Mouse (Mus musculus) myocyte (in vitro differentiated cells): ENCODE measurements around the gene Rbms3.

Source experiments
- SRF ChIP-seq: IDR thresholded peaks from one replicate; pipeline ENCODE4 v1.6.1; 2011; ENCODE audit warnings: low read depth; ENCODE audit not compliant: control insufficient read depth, insufficient read length
- TCF12 ChIP-seq: IDR thresholded peaks from one replicate; pipeline ENCODE4 v1.6.1; 2011; ENCODE audit warnings: mild to moderate bottlenecking, control low read depth; ENCODE audit not compliant: poor library complexity, insufficient read depth, severe bottlenecking

DNA sequence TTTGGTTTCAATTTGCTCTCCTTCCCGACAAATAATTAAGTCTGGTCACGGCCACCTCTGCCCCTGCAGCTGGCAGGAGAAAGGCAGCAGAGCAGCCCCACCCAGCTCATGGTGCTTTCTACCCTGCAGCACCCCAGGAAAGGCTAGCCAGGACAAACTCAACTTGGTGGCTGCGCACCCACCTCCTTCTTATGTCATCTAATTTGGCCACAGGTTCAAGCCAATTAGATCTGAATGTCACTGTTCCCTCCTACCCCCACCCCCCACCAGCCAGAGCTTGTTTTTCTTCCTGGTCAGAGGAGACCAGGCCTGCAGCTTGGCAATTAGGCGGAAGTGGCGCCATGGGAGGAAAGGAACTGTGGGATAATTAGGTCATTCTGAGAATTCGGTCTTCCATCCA is 664.0 kb downstream of the Rbms3 start:
- TF ChIP-seq TCF12 (no peak), SRF (no peak)
